Mouse (Mus musculus) small intestine, adult 2 months (tissue): ENCODE results near the gene Pilra.
"Not testable (repeated sequence)": the region's sequence is repeated elsewhere in the genome, so short reads cannot be mapped to it uniquely, and the experiment has no call there.

ENCODE experiments used
- CTCF ChIP-seq: fragments of 200-500 bp; IDR thresholded peaks from 2 replicates; pipeline ENCODE4 v1.5.1; 2012; ENCODE audit warnings: low read depth, mild to moderate bottlenecking, control low read depth, inconsistent platforms, low read length, moderate library complexity, mixed read lengths; ENCODE audit not compliant: insufficient replicate concordance, insufficient read length; ENCODE audit errors: extremely low read depth
- POLR2A ChIP-seq: fragments of 200-500 bp; IDR thresholded peaks from 2 replicates; pipeline ENCODE4 v1.6.1; 2012; ENCODE audit warnings: low read depth, mild to moderate bottlenecking, control low read depth, inconsistent platforms, low read length, moderate library complexity

DNA sequence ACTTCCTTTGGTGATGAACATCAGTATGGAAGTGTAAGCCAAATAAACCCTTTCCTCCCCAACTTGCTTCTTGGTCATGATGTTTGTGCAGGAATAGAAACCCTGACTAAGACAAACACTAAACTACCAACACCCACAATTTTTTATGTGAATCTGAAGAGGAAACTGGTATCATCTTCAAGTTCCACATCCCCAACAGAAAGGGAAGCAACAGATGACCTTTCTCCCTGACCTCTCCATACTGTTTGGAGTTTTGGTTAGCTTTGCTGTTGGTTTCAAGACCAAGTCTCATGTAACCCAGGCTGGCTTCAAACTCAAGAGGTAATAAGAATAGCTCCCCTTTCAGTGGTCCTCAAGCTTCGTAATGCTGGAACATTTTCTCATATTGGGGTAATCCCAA is 14.2 kb upstream of the Pilra start:
- TF ChIP-seq POLR2A, CTCF: not testable (repeated sequence)
